Mouse (Mus musculus) right cerebral cortex, postnatal 36 days (tissue): ENCODE results near the gene Ncs1.

Experiments used
- DNase-seq, 2 experiments: peaks; one replicate each; pipeline ENCODE4 v3.0.0; 2022; ENCODE audit warnings: low spot score in 2 of 2, mixed read lengths in 1 of 2

Gene Ncs1

GRCm38 (mm10) chr2:31337706-31338330, 92.2 kb downstream of the Ncs1 start:
- no peak for DNase-seq

GRCm38 (mm10) chr2:31339826-31340225, 94.2 kb downstream of the Ncs1 start:
- DNase-seq, result no peak

GRCm38 (mm10) chr2:31341726-31342535, 96.3 kb downstream of the Ncs1 start:
- no peak for DNase-seq
